Mouse (Mus musculus): ENCODE measurements at regions not wholly inside any gene's neighbourhood (a gene's known extent, or its start where the extent isn't known, plus 50 kb on each side); places are given as distances from the start of the nearest gene placed in this dataset.
A peak's percentile ranks its signal among the peaks of the same experiment; 100 is the strongest.

DNA sequence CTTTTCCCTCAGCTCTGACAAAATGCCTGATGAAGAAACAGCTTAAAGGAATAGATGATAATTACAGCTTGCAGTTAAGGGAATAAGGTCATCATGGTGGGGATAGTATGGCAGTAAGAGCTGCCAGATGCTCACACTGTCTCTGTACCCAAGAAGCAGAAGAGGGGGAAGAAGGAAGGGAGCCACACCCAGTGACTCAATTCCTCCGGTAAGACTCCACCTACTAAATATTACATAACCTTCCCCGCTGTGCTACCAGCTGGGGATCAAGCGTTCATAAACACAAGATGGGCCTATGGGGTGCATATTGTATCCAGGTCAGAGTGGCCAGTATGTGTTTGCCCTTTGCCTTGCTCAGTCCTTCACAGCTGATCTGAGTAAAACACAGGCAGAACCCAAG, 468.9 kb downstream of the Rnf144a start:
- Histone ChIP-seq H3K36me3 (ENCODE audit: control insufficient read depth, insufficient read depth, low read length, poor library complexity, severe bottlenecking) (no peaks in the 10 kb centered on the region), H3K27me3 (ENCODE audit: control insufficient read depth, insufficient read depth, low read length, poor library complexity, severe bottlenecking) (no peaks in the 10 kb centered on the region)
- DNase-seq (ENCODE audit: low read depth, low spot score) = no peak

- Histone ChIP-seq H3K36me3 (ENCODE audit: control insufficient read depth, insufficient read depth, low read length, poor library complexity, severe bottlenecking) (no peaks in the 10 kb centered on the region), H3K27me3 (ENCODE audit: control insufficient read depth, insufficient read depth, low read length, poor library complexity, severe bottlenecking) (no peaks in the 10 kb centered on the region)
- DNase-seq (ENCODE audit: low read depth, low spot score) = no peak
Observed at GRCm38 (mm10) chr12:25938856-25939255, 476.2 kb downstream of the Rnf144a start.

- DNase-seq (ENCODE audit: low read depth, low spot score) = no peak
- no peaks in the 10 kb centered on the region for H3K36me3 ChIP-seq (ENCODE audit: control insufficient read depth, insufficient read depth, low read length, poor library complexity, severe bottlenecking)
Observed at GRCm38 (mm10) chr12:25934946-25935345, 480.1 kb downstream of the Rnf144a start.

DNA sequence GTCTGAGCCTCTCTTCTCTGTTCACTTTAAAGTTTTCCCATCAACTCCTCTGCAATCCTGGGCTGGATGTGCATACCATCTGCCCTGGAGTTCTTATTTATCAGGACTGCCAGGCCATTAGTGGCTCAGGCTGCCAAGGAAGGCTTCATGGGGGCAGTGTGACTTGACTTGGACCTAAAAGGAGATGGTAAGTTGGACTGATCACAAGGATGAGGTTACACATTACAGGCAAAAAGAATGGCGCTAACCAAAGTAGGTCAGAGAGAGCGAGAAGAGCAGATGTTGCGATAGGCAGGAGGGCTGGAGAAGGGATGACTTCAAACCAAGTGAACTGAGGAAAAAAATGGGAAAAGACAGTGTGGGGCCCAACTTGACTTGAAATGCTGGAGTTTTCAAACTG, 480.5 kb downstream of the Rnf144a start:
- no peak for DNase-seq (ENCODE audit: low read depth, low spot score)
- Histone ChIP-seq H3K36me3 (ENCODE audit: control insufficient read depth, insufficient read depth, low read length, poor library complexity, severe bottlenecking) (no peaks in the 10 kb centered on the region), H3K27me3 (ENCODE audit: control insufficient read depth, insufficient read depth, low read length, poor library complexity, severe bottlenecking) (no peaks in the 10 kb centered on the region)

More at GRCm38 (mm10) chr12:25934946-25935345, 480.1 kb downstream of the Rnf144a start:
- no peaks in the 10 kb centered on the region for H3K27me3 ChIP-seq (ENCODE audit: control insufficient read depth, insufficient read depth, low read length, poor library complexity, severe bottlenecking)

DNA sequence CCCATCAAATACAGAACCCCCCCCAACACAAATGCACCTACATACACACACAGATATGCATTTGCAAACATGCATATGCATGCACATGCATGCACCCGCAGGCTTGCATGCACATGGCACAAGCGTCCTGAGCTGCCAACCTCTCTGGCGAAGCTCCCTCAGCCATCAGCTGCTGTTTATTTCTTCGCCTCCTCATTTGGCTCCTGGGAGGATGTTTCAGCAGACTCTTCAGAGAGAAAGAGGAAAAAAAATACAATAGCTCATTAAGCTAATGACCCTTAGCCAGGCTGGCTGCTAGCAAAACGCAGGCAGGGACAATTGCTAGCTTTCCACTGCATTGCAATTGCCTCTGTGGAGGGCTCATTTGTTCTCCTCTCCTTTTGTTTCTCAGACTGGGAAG, 488.7 kb downstream of the Rnf144a start:
- H3K27me3 ChIP-seq (ENCODE audit: control insufficient read depth, insufficient read depth, low read length, poor library complexity, severe bottlenecking) = no peaks in the 10 kb centered on the region
- no peak for DNase-seq (ENCODE audit: low read depth, low spot score)
- H3K36me3 ChIP-seq (ENCODE audit: control insufficient read depth, insufficient read depth, low read length, poor library complexity, severe bottlenecking) = no peaks in the 10 kb centered on the region

DNA sequence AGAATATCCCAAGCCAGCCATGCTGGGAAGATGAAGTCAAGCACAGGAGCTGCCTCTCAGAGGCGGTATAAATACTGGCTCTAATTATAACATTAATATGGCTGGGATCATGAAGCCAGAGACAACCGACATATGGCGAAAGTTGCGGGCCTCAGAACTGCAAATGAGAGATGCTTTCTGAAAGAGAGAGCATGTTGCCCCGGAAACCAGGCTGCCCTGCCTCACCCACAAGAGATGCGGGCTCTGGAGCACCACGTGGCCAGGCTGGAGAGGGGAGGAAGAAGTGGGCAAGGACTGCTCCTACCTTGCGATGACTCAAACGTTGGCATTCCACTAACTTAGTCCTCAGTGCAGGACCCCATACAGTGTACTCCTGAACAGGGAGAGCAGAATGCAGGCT, 490.5 kb downstream of the Rnf144a start:
- Histone ChIP-seq H3K27me3 (ENCODE audit: control insufficient read depth, insufficient read depth, low read length, poor library complexity, severe bottlenecking) (no peaks in the 10 kb centered on the region), H3K36me3 (ENCODE audit: control insufficient read depth, insufficient read depth, low read length, poor library complexity, severe bottlenecking) (no peaks in the 10 kb centered on the region)
- DNase-seq (ENCODE audit: low read depth, low spot score) = no peak

DNA sequence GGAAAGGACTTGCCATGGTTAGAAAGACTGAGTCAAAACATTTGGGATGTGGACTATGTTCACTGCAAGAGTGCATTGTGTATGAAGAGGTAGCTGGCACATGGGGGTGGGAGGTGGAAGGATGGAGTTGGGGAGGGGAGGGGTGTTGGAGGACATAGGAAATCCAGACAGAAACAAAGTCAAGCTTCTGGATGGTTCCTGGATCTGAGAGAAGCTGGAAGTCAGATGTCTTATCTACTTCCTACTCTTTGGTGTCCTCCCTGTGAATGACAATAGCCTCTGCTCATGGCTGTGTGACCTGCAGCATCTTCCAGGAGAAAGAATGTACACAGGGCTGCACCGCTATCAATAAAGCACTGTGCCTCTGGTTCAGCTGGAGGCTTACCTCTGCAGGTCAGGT, 491.3 kb downstream of the Rnf144a start:
- H3K36me3 ChIP-seq (ENCODE audit: control insufficient read depth, insufficient read depth, low read length, poor library complexity, severe bottlenecking) = no peaks in the 10 kb centered on the region
- no peaks in the 10 kb centered on the region for H3K27me3 ChIP-seq (ENCODE audit: control insufficient read depth, insufficient read depth, low read length, poor library complexity, severe bottlenecking)
- no peak for DNase-seq (ENCODE audit: low read depth, low spot score)

- peak; percentile 69 for DNase-seq (ENCODE audit: low read depth, low spot score)
- no peaks in the 10 kb centered on the region for H3K27me3 ChIP-seq (ENCODE audit: control insufficient read depth, insufficient read depth, low read length, poor library complexity, severe bottlenecking)
- no peaks in the 10 kb centered on the region for H3K36me3 ChIP-seq (ENCODE audit: control insufficient read depth, insufficient read depth, low read length, poor library complexity, severe bottlenecking)
Observed at GRCm38 (mm10) chr12:25905614-25906013, 509.4 kb downstream of the Rnf144a start.

DNA sequence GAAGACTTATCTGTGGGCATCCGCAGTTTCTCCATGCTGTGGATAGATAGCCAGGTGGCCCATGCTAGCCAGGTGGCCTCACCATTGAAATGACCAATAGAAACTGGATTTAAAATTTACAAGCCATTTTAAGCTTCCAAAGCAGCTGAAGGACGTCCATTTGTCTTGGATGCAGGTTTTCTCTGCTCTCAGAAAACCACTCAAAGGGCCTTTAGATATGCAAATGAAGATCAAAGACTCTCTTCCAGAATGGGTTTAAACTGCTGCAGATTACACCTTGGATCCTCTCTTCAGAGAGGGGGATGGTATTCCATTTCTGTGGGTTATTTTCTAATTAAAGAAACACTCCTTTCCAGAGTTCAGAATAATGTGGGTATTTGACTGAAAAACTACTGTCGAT, 518.5 kb downstream of the Rnf144a start:
- Histone ChIP-seq H3K36me3 (ENCODE audit: control insufficient read depth, insufficient read depth, low read length, poor library complexity, severe bottlenecking) (no peaks in the 10 kb centered on the region), H3K27me3 (ENCODE audit: control insufficient read depth, insufficient read depth, low read length, poor library complexity, severe bottlenecking) (no peaks in the 10 kb centered on the region)
- DNase-seq (ENCODE audit: low read depth, low spot score) = no peak

GRCm38 (mm10) chr12:25895691-25896090, 519.4 kb downstream of the Rnf144a start:
- no peak for DNase-seq (ENCODE audit: low read depth, low spot score)
- H3K36me3 ChIP-seq (ENCODE audit: control insufficient read depth, insufficient read depth, low read length, poor library complexity, severe bottlenecking) = no peaks in the 10 kb centered on the region
- no peaks in the 10 kb centered on the region for H3K27me3 ChIP-seq (ENCODE audit: control insufficient read depth, insufficient read depth, low read length, poor library complexity, severe bottlenecking)

GRCm38 (mm10) chr12:25891391-25892167, 523.5 kb downstream of the Rnf144a start:
- Histone ChIP-seq H3K27me3 (ENCODE audit: control insufficient read depth, insufficient read depth, low read length, poor library complexity, severe bottlenecking) (no peaks in the 10 kb centered on the region), H3K36me3 (ENCODE audit: control insufficient read depth, insufficient read depth, low read length, poor library complexity, severe bottlenecking) (no peaks in the 10 kb centered on the region)
- DNase-seq (ENCODE audit: low read depth, low spot score) = peak; percentile 19

GRCm38 (mm10) chr12:25890722-25891121, 524.3 kb downstream of the Rnf144a start:
- H3K36me3 ChIP-seq (ENCODE audit: control insufficient read depth, insufficient read depth, low read length, poor library complexity, severe bottlenecking) = no peaks in the 10 kb centered on the region
- no peaks in the 10 kb centered on the region for H3K27me3 ChIP-seq (ENCODE audit: control insufficient read depth, insufficient read depth, low read length, poor library complexity, severe bottlenecking)
- DNase-seq (ENCODE audit: low read depth, low spot score) = peak; percentile 23

DNA sequence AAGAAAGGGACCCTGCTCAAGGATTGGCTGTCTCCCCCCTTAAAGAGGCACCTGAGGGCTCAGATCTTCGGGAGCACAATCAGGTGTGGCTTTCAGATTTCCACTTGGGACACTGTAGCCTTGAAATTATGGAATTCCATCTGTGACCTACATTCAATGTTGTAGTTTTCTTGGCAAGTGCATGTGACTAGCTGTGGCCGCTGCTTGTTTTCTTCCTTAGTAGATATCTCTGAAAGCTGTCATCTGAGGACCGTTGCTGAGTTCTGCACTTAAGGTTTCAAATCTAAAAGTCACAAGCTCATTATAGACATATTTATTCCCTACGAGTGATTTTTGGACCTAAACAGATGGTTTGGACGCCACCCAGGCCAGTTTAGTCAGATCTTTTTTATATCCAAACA, 531.3 kb downstream of the Rnf144a start:
- Histone ChIP-seq H3K27me3 (ENCODE audit: control insufficient read depth, insufficient read depth, low read length, poor library complexity, severe bottlenecking) (no peaks in the 10 kb centered on the region; the same call in 1 of the 2 replicates), H3K36me3 (ENCODE audit: control insufficient read depth, insufficient read depth, low read length, poor library complexity, severe bottlenecking) (no peaks in the 10 kb centered on the region)
- no peak for DNase-seq (ENCODE audit: low read depth, low spot score)

DNA sequence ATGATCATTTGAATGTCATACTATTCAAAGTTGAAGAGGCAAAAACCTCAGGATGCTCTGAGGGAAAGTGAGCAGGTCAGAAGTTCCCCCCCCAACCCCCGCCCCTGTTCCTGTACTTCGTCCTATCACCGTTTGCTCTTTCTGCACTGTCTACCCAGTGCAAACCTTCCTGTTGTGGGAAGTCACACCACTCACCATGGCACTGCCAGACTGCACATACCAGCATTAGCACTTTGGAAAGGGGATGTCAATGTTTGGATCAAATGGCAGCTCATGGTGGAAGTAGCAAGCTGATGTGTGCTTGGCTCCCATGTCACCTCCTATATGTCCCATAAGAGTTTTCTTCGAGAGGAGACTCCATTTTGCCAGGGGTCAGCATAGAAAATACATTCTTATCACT, 543.2 kb downstream of the Rnf144a start:
- Histone ChIP-seq H3K36me3 (ENCODE audit: control insufficient read depth, insufficient read depth, low read length, poor library complexity, severe bottlenecking) (no peaks in the 10 kb centered on the region), H3K27me3 (ENCODE audit: control insufficient read depth, insufficient read depth, low read length, poor library complexity, severe bottlenecking) (no peaks in the 10 kb centered on the region)
- DNase-seq (ENCODE audit: low read depth, low spot score) = no peak

DNA sequence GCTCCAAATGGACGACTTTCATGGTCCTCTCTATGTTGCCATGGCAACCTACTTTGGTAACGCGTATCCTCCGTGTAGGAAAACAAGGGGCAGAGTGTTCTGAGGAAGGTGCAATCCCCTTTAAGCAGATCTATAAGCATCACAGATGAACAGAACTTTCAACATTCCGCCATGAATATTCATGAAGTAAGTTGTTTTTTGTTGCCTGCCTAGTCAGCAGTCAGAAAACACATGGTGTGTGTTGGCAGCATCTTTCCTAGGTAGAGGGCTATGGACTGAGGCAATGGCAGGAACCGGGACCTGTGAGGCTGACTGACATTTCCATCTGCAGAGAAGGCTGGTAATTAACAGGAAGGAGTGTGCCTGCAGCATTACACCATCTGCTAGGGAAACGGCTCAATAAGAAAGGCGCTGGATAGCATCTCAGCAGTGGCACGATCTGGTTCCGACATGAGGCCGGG, 544.0 kb downstream of the Rnf144a start:
- DNase-seq (ENCODE audit: low read depth, low spot score) = no peak
- H3K36me3 ChIP-seq (ENCODE audit: control insufficient read depth, insufficient read depth, low read length, poor library complexity, severe bottlenecking) = no peaks in the 10 kb centered on the region
- no peaks in the 10 kb centered on the region for H3K27me3 ChIP-seq (ENCODE audit: control insufficient read depth, insufficient read depth, low read length, poor library complexity, severe bottlenecking)

DNA sequence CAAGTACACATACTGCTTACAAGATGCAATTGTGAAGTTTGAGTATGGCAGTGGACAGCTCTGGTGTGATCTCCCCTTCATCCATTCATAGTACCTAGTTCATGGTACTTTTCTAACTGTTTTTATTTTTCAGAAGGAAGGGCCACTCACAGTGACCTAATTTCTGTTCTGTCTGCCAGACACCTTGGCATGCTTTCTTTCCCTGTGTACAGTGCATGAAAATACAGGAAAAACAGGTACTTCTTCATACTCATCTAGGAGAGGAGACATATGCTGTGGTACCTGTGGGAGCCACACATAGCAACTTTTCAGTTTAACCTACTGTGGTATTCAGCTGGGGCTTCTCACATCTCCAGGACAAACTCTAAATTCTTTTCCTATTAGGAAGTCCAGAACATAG, 545.2 kb downstream of the Rnf144a start:
- no peaks in the 10 kb centered on the region for H3K27me3 ChIP-seq (ENCODE audit: control insufficient read depth, insufficient read depth, low read length, poor library complexity, severe bottlenecking)
- DNase-seq (ENCODE audit: low read depth, low spot score) = no peak

More for the DNA sequence above, 545.2 kb downstream of the Rnf144a start:
- no peaks in the 10 kb centered on the region for H3K36me3 ChIP-seq (ENCODE audit: control insufficient read depth, insufficient read depth, low read length, poor library complexity, severe bottlenecking)

Data from splenic B cell, adult 2 months (primary cell).